Mouse (Mus musculus) left cerebral cortex, adult 9 months (tissue): ENCODE results near the gene Chn1.

Experiments
- DNase-seq, 2 experiments: peaks; one replicate each; pipeline ENCODE4 v3.0.0; 2022; ENCODE audit warnings: low spot score in 2 of 2

The Chn1 gene

GRCm38 (mm10) chr2:73592231-73593100 lies 182.7 kb downstream of the Chn1 start:
- peak; percentile 73 to 88 for DNase-seq

DNA sequence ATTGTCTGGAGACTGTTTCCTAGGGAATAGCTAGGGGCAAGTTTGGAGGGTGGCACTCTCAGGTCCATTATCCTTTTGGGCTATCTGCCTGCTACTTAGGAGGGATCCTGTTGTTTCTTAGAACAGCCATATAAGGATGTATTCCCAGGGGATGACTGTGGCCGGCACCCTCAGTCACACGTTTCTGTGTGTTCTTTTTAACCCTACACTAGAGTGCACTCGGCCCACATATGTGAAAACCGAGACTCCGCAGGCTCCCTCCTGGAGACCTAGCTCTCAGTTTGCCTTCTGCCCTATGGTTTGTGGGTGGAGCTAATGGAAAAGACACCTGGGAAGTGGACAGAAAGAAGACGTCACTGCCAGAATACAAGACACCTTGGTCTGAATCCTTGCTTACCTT lies 183.9 kb downstream of the Chn1 start:
- DNase-seq: no peak

DNA sequence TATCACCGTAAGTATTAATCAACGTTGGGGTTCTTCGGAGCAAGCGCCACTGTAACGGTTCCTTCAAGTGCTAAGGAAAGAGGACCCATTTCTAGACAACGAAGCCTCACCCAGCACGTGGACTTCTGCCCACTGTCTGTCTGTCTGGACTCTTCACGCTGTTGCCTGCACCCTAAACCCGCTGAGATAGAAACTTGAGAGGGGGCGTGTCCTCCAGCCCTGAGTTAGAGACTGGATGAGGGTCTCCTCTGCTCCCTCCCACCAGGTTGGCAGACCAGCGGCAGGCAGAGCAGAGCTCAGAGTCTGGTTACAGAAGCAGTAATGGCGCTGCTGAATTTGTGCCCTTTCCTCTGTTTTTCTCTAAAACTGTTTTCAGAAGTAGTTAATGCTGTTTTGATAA lies 185.0 kb downstream of the Chn1 start:
- no peak for DNase-seq

GRCm38 (mm10) chr2:73588951-73589350 lies 186.2 kb downstream of the Chn1 start:
- DNase-seq: no peak

DNA sequence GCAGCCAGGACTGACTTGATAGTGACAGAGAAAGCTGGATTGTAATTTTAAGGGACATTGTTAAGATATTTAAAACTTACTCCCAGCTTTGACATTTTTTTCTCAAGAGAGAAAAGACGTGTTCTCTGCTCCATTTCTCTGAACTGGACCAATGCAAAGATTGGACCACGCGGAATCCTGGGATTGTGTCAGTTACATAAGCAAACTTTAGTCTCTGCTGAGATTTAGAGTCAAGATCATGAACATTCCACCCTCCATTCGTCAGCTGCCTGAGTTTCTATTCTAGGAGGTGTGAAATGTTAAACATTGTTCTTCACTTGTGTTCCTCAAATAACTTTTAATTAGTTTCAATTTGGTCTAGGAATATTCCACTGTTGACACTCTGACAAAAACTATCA lies 188.0 kb downstream of the Chn1 start:
- DNase-seq: no peak

DNA sequence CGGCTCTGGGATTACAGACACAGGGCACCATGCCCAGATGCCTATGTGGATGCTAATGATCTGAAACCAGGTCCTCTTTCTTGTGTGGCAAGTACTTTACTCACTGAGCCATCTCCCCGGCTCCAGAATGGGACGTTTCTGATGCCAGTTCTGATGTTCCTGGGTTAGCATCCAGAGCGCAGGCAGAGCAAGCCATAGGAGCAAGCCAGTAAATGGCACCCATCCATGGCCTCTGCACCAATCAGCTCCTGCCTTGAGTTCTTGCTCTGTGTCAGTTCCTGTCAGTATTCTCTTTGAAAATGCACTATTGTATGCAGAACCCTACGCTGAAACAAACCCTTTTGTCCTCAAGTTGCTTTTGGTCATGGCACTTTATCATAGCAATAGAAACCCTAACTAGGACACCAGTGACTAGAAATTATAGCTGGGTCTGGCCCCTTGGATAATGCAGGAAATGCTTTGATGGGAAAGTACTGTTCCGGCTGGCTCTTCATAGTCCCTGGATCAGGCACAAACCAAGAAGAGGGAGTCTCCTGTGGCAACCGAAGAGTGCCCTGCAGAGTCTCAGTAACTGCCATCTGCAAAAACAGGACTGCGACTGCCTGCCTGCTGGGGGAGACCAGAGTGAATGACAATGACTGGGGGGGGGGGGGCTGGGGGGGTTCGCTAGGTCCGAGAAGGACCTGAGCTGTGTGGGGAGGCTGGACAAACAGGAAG lies 188.6 kb downstream of the Chn1 start:
- DNase-seq: no peak

DNA sequence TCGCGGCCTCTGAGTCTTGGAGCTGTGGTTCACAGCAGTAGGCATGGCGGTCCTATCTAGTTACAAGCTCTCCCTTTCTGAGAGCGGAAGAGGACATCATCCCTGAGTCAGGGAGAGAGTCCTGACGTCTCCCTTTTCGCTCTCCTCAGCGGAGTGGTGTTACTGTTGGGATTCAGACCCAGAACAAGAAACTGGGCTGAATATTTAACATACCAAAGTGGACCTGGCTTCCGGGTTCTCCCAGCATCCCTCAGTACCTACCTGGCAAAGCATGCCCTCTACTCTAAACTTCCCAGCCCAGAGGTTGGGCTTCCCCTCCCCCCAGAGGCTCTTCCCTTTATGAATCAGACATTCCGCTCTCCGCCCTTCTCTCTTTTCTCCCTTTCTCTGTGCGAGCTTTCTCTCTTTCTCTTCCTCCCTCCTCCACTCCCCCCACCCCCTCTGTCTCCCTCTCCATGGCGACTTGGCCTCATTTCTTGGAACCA lies 189.8 kb downstream of the Chn1 start:
- no peak for DNase-seq

DNA sequence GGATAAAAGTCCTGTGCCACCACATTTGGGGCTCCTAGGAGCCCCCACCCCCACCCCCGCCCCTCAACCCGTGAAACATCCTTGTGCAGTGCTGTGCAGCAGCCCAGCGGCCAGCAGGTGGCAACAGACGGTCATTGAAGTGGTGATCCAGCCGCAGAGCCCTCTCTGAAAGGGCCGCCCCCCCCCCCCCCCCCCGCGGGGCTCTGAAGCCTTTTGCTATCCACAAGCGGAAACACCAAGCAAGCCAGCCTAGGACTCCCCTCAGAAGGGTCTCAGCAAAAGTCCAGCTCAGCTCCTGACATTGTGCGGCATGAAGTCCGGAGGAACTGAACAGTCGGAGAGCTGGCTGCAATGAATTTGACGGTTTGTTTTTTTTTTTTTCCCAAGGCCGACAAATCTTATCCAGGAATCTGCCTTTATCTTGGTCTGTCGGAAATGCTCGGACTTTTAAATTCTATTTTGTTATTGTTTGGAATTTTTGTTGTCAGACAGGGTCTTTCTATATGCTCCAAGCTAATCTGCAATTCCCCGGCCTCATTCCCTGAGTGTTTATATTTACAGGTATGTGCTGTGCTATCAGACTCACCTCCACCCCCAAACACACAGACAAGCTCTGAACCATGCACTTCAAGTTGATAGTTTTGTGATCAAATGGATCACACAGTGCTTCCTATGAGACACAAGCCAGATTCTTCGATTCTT lies 190.3 kb downstream of the Chn1 start:
- DNase-seq: peak in 1 of 2 experiments; percentile 78

GRCm38 (mm10) chr2:73580720-73581119 lies 194.4 kb downstream of the Chn1 start:
- DNase-seq: no peak

DNA sequence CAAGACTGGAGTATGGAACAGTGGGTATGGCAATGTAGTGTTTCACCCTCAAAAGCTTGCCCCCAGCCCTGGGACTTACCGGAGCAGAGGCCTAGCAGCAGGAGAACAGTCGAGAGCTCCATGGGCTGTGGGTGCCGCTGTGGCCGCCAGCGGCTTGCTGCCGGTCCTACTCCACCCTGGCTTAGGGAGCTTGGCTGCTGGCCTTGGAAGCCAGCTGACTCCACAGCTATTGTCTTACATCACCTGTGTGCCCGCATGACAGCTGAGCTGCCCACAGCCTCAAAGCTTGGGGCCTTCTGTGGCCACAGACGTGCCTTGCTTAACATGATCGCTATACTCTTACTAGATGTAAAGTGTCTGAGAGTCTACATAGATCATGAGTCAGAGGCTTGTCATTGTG lies 195.0 kb downstream of the Chn1 start, which contains the start of gene Chrna1:
Gene Chrna1, minus strand, starts transcription at position 173 of the 400 bp plus-strand sequence.
- no peak for DNase-seq

DNA sequence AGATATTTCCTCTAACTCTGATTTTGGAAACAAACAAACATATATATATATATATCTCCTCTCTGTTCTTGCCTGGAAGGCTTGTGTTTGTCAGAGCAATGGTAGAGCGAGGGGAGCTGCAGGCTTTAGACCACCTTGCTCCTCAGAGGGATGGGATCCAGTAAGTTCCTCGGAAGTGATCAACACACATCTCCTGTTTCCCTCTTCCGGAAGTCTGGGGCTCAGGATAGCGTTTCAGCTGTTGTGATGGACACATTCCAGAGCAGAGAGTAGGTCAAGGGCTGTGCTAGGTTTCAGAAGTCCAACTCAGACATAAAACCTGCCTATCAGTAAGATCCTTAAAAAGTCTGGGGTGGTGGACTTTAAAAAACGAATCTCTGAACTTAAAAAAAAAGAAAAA lies 196.0 kb downstream of the Chn1 start:
- DNase-seq: no peak

DNA sequence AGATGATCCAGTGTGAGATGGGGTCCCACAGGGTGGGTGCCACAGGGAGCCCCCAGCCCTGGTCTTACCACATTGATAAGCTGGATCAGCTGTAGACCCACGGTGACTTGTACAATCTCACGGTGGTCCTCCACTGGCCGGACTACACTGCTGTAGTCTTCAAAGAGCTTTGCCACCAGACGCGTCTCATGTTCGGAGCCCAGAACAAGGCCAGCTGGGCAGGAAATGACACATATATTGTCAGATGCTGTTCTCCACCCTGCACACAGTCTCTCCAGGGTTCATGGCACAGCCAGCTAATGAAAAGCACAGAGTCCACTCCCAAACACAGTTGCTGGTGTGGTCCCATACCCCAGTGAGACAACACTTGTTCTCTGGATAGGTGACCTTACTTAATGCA lies 200.7 kb downstream of the Chn1 start:
- DNase-seq: no peak

DNA sequence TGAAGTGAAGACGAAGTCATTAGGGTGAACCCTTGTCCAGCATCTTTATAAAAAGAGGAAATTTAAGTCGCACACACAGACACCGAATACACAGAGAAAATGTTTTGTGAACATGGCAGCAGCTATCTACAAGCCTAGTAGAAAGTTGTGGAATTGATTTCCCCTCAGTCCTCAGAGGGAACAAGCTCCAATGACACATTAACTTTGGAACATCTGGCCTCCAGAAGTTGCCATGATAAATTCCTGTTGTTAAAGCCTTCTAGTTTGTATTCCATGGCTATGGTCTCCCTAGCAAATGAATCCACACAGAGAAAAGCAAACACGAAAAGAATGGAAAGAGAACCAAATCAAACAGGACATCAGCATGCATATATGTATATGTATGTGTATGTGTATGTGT lies 201.6 kb downstream of the Chn1 start:
- DNase-seq: no peak

DNA sequence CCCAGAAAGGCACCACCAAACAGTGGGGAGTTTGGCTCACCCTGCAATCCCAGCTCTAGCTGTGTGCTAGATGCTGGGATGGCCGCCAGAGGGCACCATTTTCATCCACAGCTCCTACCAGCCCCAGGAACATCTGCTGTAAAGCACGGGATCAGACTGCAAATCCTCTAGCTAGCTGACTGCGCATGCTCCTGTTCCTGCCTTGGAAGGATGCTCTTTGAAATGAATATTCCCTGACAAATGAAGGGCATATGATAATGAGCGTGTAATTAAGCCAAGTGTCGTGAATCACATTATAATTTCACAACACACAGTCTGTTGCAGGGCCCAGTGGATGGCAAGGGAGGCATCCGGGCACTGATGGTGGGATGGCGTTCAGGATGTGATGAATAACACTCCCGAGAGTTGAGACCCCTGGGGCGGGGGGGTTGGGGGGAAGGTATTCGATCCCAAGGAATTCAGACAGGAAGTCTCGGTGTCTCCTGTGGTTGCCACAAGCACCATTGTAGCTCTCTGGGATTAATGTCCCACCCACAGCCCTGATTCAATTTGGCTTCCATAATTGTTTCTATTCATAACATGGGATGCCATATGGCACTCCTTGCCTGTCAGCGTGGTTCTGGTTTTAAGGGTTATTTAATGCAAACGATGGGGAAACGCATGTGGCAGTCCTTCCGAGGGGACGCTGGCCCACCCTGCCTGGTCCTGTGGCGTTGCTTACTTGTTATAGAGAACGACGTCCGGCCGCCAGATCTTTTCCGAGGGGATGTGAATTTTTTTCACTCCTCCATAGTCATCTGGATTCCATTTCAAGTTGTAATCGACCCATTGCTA lies 202.4 kb downstream of the Chn1 start:
- peak; percentile 83 to 92 for DNase-seq

- DNase-seq: no peak
Measured at GRCm38 (mm10) chr2:73571901-73572300, 203.2 kb downstream of the Chn1 start.

GRCm38 (mm10) chr2:73571304-73571703 lies 203.8 kb downstream of the Chn1 start:
- no peak for DNase-seq

DNA sequence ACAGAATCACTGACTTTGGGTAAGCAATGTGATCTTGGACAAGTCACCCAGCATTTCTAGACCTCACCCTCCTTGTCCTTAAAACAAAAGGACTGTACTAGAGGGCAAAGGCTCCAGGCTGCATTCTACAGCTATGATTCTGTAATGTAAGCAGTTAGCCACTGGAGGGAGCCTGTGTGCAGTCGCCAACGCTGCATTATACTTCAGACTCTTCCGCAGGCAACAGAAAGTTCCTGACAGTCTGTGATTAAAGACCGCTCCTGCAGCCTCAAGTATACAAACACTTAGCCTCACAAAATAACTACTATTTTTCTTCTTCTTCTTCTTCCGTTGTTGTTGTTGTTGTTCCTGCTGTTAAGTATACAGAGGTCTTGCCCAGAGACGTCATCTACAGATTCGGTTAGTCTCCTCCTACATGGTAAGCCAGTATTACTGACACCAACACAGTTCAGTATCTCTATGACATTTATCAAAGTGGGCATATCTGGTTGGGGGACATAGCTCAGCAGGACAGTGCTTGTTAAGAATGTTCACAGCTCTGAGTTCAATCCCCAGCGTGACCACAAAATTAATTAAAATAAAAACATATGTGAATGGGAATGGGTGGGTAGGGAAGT lies 208.0 kb downstream of the Chn1 start:
- DNase-seq: peak in 1 of 2 experiments; percentile 72

- no peak for DNase-seq
Measured at GRCm38 (mm10) chr2:73566162-73566561, 209.0 kb downstream of the Chn1 start.

- DNase-seq: no peak
Measured at GRCm38 (mm10) chr2:73563690-73564089, 211.5 kb downstream of the Chn1 start.

GRCm38 (mm10) chr2:73562656-73563055 lies 212.5 kb downstream of the Chn1 start:
- DNase-seq: no peak

GRCm38 (mm10) chr2:73561665-73562063 lies 213.5 kb downstream of the Chn1 start:
- DNase-seq: peak in 1 of 2 experiments; percentile 39
